Comparison of ENCODE assay signal across 8 mouse cellular contexts in genomic region chr3:89088974-89089373, GRCm38 (mm10). TPM values are rescaled to one million over a fixed set of nuclear protein-coding genes. Genes with fewer than 3 reads are reported as not detected.
DNase-seq lines count a peak whose midpoint lies in the region; ATAC-seq and TF ChIP-seq lines count a peak whose summit lies in the region.

No protein-coding gene starts in this region.

- H3K9ac ChIP-seq in heart, embryonic 12.5 days, result 0 out of 2 replicates have a peak overlapping the region, but pooled peaks have one; percentile 57
- H3K9ac ChIP-seq in hindbrain, embryonic 11.5 days (ENCODE audit: low read depth, low read length), result no peak overlapping the region

- H3K4me2 ChIP-seq in heart, embryonic 12.5 days, result peak overlapping the region; percentile 97
- no peak overlapping the region for H3K4me2 ChIP-seq in hindbrain, embryonic 11.5 days (replicated peaks; ENCODE audit: low read depth, low read length)

- peaks cover 30% of the 10 kb centered on the region for H3K27me3 ChIP-seq in heart, embryonic 12.5 days (replicated peaks)
- H3K27me3 ChIP-seq in hindbrain, embryonic 11.5 days (ENCODE audit: control insufficient read depth, insufficient read depth, low read length), result peaks cover 24% of the 10 kb centered on the region
- H3K27me3 ChIP-seq in midbrain, embryonic 10.5 days (ENCODE audit: low read depth, poor library complexity, severe bottlenecking), result peaks cover 60% of the 10 kb centered on the region

- H3K27ac ChIP-seq in heart, embryonic 12.5 days (ENCODE audit: poor library complexity, severe bottlenecking), result no peak overlapping the region
- no peak overlapping the region for H3K27ac ChIP-seq in bone marrow macrophage, adult 2 months (ENCODE audit: insufficient read depth, low read depth, low read length)
- no peak overlapping the region for H3K27ac ChIP-seq in hindbrain, embryonic 11.5 days (ENCODE audit: low read depth, low read length)
- no peak overlapping the region for H3K27ac ChIP-seq in midbrain, embryonic 10.5 days (replicated peaks)

- TF ChIP-seq POLR2A in bone marrow macrophage, adult 2 months (IDR thresholded peaks at IDR 0.05; ENCODE audit: borderline replicate concordance, low read depth, low read length), result no peak

- H3K36me3 ChIP-seq in heart, embryonic 12.5 days, result peaks cover 20% of the 10 kb centered on the region
- H3K36me3 ChIP-seq in hindbrain, embryonic 11.5 days (ENCODE audit: control insufficient read depth, insufficient read depth, low read length), result peaks cover 4% of the 10 kb centered on the region; the same call in 1 of the 2 replicates
- peaks cover 42% of the 10 kb centered on the region for H3K36me3 ChIP-seq in midbrain, embryonic 10.5 days

- no peaks in the 10 kb centered on the region for H3K9me3 ChIP-seq in heart, embryonic 12.5 days (replicated peaks)
- H3K9me3 ChIP-seq in hindbrain, embryonic 11.5 days (ENCODE audit: control insufficient read depth, low read length), result no peaks in the 10 kb centered on the region
- no peaks in the 10 kb centered on the region for H3K9me3 ChIP-seq in midbrain, embryonic 10.5 days (replicated peaks)

- 55% methylated on average over 14 of the region's 14 CpGs for WGBS in heart, embryonic 12.5 days
- WGBS in hindbrain, embryonic 11.5 days, result 60% methylated on average over 14 of the region's 14 CpGs
- 67% methylated on average over 14 of the region's 14 CpGs for WGBS in midbrain, embryonic 10.5 days

- no peak for ATAC-seq in heart, embryonic 12.5 days (ENCODE audit: insufficient number of reproducible peaks, low FRiP score)
- no peak for ATAC-seq in hindbrain, embryonic 11.5 days (ENCODE audit: low FRiP score)

- H3K4me3 ChIP-seq in heart, embryonic 12.5 days, result peak overlapping the region; percentile 60
- peak overlapping the region; percentile 74 for H3K4me3 ChIP-seq in bone marrow macrophage, adult 2 months (ENCODE audit: insufficient read depth, low read length)
- peak overlapping the region; percentile 63; the same call in 1 of the 2 replicates for H3K4me3 ChIP-seq in hindbrain, embryonic 11.5 days (ENCODE audit: low read depth, low read length)
- H3K4me3 ChIP-seq in midbrain, embryonic 10.5 days, result peak overlapping the region; percentile 79

- peaks cover 39% of the 10 kb centered on the region for H3K4me1 ChIP-seq in heart, embryonic 12.5 days (replicated peaks)
- peaks cover 14% of the 10 kb centered on the region for H3K4me1 ChIP-seq in bone marrow macrophage, adult 2 months (ENCODE audit: control insufficient read depth, insufficient read depth, low read length)
- peaks cover 13% of the 10 kb centered on the region for H3K4me1 ChIP-seq in hindbrain, embryonic 11.5 days (replicated peaks; ENCODE audit: control insufficient read depth, insufficient read depth, low read length)
- H3K4me1 ChIP-seq in midbrain, embryonic 10.5 days, result peaks cover 59% of the 10 kb centered on the region

- no peak for TF ChIP-seq CTCF in bone marrow macrophage, adult 2 months (IDR thresholded peaks at IDR 0.05; ENCODE audit: low read depth, low read length)

- no peak for DNase-seq in heart, adult 9 months (ENCODE audit: low spot score in 2 of 2)
- DNase-seq in hindbrain, embryonic 11.5 days (ENCODE audit: low spot score), result no peak
- DNase-seq in midbrain, embryonic 10.5 days (ENCODE audit: low spot score), result no peak
- DNase-seq in ovary, postnatal 10 days (ENCODE audit: low spot score), result no peak
- DNase-seq in gastrocnemius, adult 8-10 months (ENCODE audit: low spot score in 2 of 2), result no peak
- DNase-seq in c-Kit-positive CD71-positive TER-119-positive erythroid progenitor cells, embryonic 14.5 days (ENCODE audit: low spot score), result no peak

RNA-seq across cellular contexts. Expression of gene Rusc1, which starts 4.1 kb away (rescaled TPM):
- polyA plus RNA-seq in heart, embryonic 12.5 days (2016; fragmentation: Nextera tagmentation; extraction: Ambion mirVana), result 10.1 and 10.5 TPM in 2 replicates
- polyA plus RNA-seq in bone marrow macrophage, adult 2 months (2012; ENCODE audit: insufficient read depth, insufficient read length, missing spikeins), result 22.0 and 28.2 TPM in 2 replicates
- polyA plus RNA-seq in hindbrain, embryonic 11.5 days (2014; fragmentation: Nextera tagmentation; extraction: Ambion mirVana), result 28.7 and 35.4 TPM in 2 replicates
- polyA plus RNA-seq in midbrain, embryonic 10.5 days (2016; fragmentation: Nextera tagmentation; extraction: Ambion mirVana), result 18.2 and 26.1 TPM in 2 replicates
- total RNA-seq in gastrocnemius, adult 8-10 months (2022), result 10 to 100 TPM; 15.5 to 22.2 (median 18.9) TPM

RNA-seq across cellular contexts. Expression of gene Gm43738, which starts 11.9 kb away (rescaled TPM):
- not detected in 2 replicates for polyA plus RNA-seq in heart, embryonic 12.5 days (2016; fragmentation: Nextera tagmentation; extraction: Ambion mirVana)
- polyA plus RNA-seq in bone marrow macrophage, adult 2 months (2012; ENCODE audit: insufficient read depth, insufficient read length, missing spikeins), result not detected in 2 replicates
- polyA plus RNA-seq in hindbrain, embryonic 11.5 days (2014; fragmentation: Nextera tagmentation; extraction: Ambion mirVana), result 0.08 TPM in 1 of 2 replicates, not detected in the other
- polyA plus RNA-seq in midbrain, embryonic 10.5 days (2016; fragmentation: Nextera tagmentation; extraction: Ambion mirVana), result not detected in 2 replicates
- total RNA-seq in gastrocnemius, adult 8-10 months (2022), result not detected

RNA-seq across cellular contexts. Expression of gene Fdps, which starts 12.8 kb away (rescaled TPM):
- 130 and 136 TPM in 2 replicates for polyA plus RNA-seq in heart, embryonic 12.5 days (2016; fragmentation: Nextera tagmentation; extraction: Ambion mirVana)
- 37.5 and 42.2 TPM in 2 replicates for polyA plus RNA-seq in bone marrow macrophage, adult 2 months (2012; ENCODE audit: insufficient read depth, insufficient read length, missing spikeins)
- 390 and 392 TPM in 2 replicates for polyA plus RNA-seq in hindbrain, embryonic 11.5 days (2014; fragmentation: Nextera tagmentation; extraction: Ambion mirVana)
- polyA plus RNA-seq in midbrain, embryonic 10.5 days (2016; fragmentation: Nextera tagmentation; extraction: Ambion mirVana), result 366 and 381 TPM in 2 replicates
- total RNA-seq in gastrocnemius, adult 8-10 months (2022), result 10 to 100 TPM; 25.9 to 30.1 (median 27.9) TPM

RNA-seq across cellular contexts. Expression of gene Pklr, which starts 47.0 kb away (rescaled TPM):
- 1.7 and 2.8 TPM in 2 replicates for polyA plus RNA-seq in heart, embryonic 12.5 days (2016; fragmentation: Nextera tagmentation; extraction: Ambion mirVana)
- polyA plus RNA-seq in bone marrow macrophage, adult 2 months (2012; ENCODE audit: insufficient read depth, insufficient read length, missing spikeins), result not detected in 2 replicates
- 1.6 and 2.0 TPM in 2 replicates for polyA plus RNA-seq in hindbrain, embryonic 11.5 days (2014; fragmentation: Nextera tagmentation; extraction: Ambion mirVana)
- polyA plus RNA-seq in midbrain, embryonic 10.5 days (2016; fragmentation: Nextera tagmentation; extraction: Ambion mirVana), result 4.1 and 5.9 TPM in 2 replicates
- under 1 TPM in 1 of 4 experiments, not detected in 3; 0.11 TPM for total RNA-seq in gastrocnemius, adult 8-10 months (2022)
